Mouse (Mus musculus) MEL (cell line): Measurements from ENCODE around the gene Dmpk. TPM values are rescaled to one million over a fixed set of nuclear protein-coding genes. Genes with fewer than 3 reads are reported as not detected.

Experiments
- DNase-seq: peaks from one replicate; pipeline ENCODE4 v3.0.0; 2011; ENCODE audit warnings: low read depth, low spot score
- H3K27ac ChIP-seq: 2 replicates; pipeline ENCODE4 v1.5.1; 2012; ENCODE audit warnings: low read depth, mild to moderate bottlenecking, control low read depth, low read length, moderate library complexity; ENCODE audit not compliant: control insufficient read depth
- H3K27me3 ChIP-seq, 2 experiments: fragments of 150-350 bp in 1 of 2; sonication (generic) in 1 of 2; 2 replicates each; pipeline ENCODE4 v1.6.1; 2012; ENCODE audit warnings: low read length in 2 of 2, mild to moderate bottlenecking in 2 of 2, improper control_type of control experiment in 1 of 2, moderate library complexity in 1 of 2; ENCODE audit not compliant: insufficient read depth in 2 of 2, control insufficient read depth in 1 of 2
- H3K36me3 ChIP-seq, 2 experiments: 2 replicates each; pipeline ENCODE4 v1.6.1; 2012 to 2014; ENCODE audit warnings: low read length in 2 of 2, improper control_type of control experiment in 1 of 2, inconsistent platforms in 1 of 2, mild to moderate bottlenecking in 1 of 2; ENCODE audit not compliant: insufficient read depth in 2 of 2, control insufficient read depth in 1 of 2
- H3K4me1 ChIP-seq, 2 experiments: fragments of 150-350 bp in 1 of 2; sonication (generic) in 1 of 2; 2 replicates each; pipeline ENCODE4 v1.6.1; 2012; ENCODE audit warnings: low read length in 2 of 2, improper control_type of control experiment in 1 of 2, mild to moderate bottlenecking in 1 of 2; ENCODE audit not compliant: insufficient read depth in 2 of 2, control insufficient read depth in 1 of 2
- H3K4me3 ChIP-seq, 2 experiments: fragments of 150-350 bp in 1 of 2; sonication (generic) in 1 of 2; 2 replicates each; pipeline ENCODE4 v1.5.1; 2012; ENCODE audit warnings: low read depth in 2 of 2, low read length in 2 of 2, mild to moderate bottlenecking in 2 of 2, moderate library complexity in 2 of 2, control low read depth in 1 of 2, improper control_type of control experiment in 1 of 2; ENCODE audit not compliant: control insufficient read depth in 1 of 2, insufficient read depth in 1 of 2
- H3K79me2 ChIP-seq: 2 replicates; pipeline ENCODE4 v1.6.1; 2012; ENCODE audit warnings: mild to moderate bottlenecking, low read length, moderate library complexity; ENCODE audit not compliant: control insufficient read depth, poor library complexity, insufficient read depth
- H3K9ac ChIP-seq: 2 replicates; pipeline ENCODE4 v1.6.1; 2012; ENCODE audit warnings: low read depth, mild to moderate bottlenecking, control low read depth, low read length, moderate library complexity; ENCODE audit not compliant: control insufficient read depth, poor library complexity, severe bottlenecking
- H3K9me3 ChIP-seq: fragments of 150-350 bp; sonication (generic); replicated peaks from 2 replicates; pipeline ENCODE4 v1.6.1; 2012; ENCODE audit warnings: mild to moderate bottlenecking, low read length, improper control_type of control experiment, moderate library complexity; ENCODE audit not compliant: insufficient read depth
- CHD2 ChIP-seq: IDR thresholded peaks from 2 replicates; pipeline ENCODE4 v1.6.1; 2011; ENCODE audit warnings: low read length, improper control_type of control experiment
- E2F4 ChIP-seq: IDR thresholded peaks from 2 replicates; pipeline ENCODE4 v1.6.1; 2011; ENCODE audit warnings: low read depth, low read length, improper control_type of control experiment, borderline replicate concordance
- ELF1 ChIP-seq: IDR thresholded peaks from 2 replicates; pipeline ENCODE4 v1.6.1; 2014; ENCODE audit warnings: low read depth, mild to moderate bottlenecking, inconsistent platforms, low read length, improper control_type of control experiment, moderate library complexity
- GABPA ChIP-seq: IDR thresholded peaks from 2 replicates; pipeline ENCODE4 v1.6.1; 2012; ENCODE audit warnings: low read depth, mild to moderate bottlenecking, inconsistent platforms, low read length, improper control_type of control experiment, moderate library complexity
- MAZ ChIP-seq: IDR thresholded peaks from 2 replicates; pipeline ENCODE4 v1.6.1; 2012; ENCODE audit warnings: low read depth, mild to moderate bottlenecking, inconsistent platforms, low read length, improper control_type of control experiment
- MEF2A ChIP-seq: IDR thresholded peaks from 2 replicates; pipeline ENCODE4 v1.6.1; 2014; ENCODE audit warnings: low read depth, mild to moderate bottlenecking, inconsistent platforms, low read length, improper control_type of control experiment; ENCODE audit not compliant: poor library complexity, insufficient replicate concordance, severe bottlenecking; ENCODE audit errors: extremely low read depth
- NRF1 ChIP-seq: IDR thresholded peaks from 2 replicates; pipeline ENCODE4 v1.6.1; 2014; ENCODE audit warnings: low read depth, mild to moderate bottlenecking, inconsistent platforms, low read length, improper control_type of control experiment, moderate library complexity; ENCODE audit not compliant: poor library complexity, insufficient read depth, severe bottlenecking
- POLR2A ChIP-seq, 2 experiments: IDR thresholded peaks; 2 replicates each; pipeline ENCODE4 v1.6.1; 2011 to 2012; ENCODE audit warnings: low read length in 2 of 2, mild to moderate bottlenecking in 2 of 2, control low read depth in 1 of 2, improper control_type of control experiment in 1 of 2, low read depth in 1 of 2, moderate library complexity in 1 of 2; ENCODE audit not compliant: control insufficient read depth in 1 of 2, insufficient read depth in 1 of 2, poor library complexity in 1 of 2
- TAL1 ChIP-seq: IDR thresholded peaks from 2 replicates; pipeline ENCODE4 v1.6.1; 2012; ENCODE audit warnings: mild to moderate bottlenecking, inconsistent platforms, low read length, moderate library complexity, mixed read lengths
- TCF12 ChIP-seq: IDR thresholded peaks from 2 replicates; pipeline ENCODE4 v1.6.1; 2014; ENCODE audit warnings: low read depth, mild to moderate bottlenecking, inconsistent platforms, low read length, improper control_type of control experiment, moderate library complexity
- ZKSCAN1 ChIP-seq: IDR thresholded peaks from 2 replicates; pipeline ENCODE4 v1.6.1; 2012; ENCODE audit warnings: low read depth, mild to moderate bottlenecking, inconsistent platforms, low read length, improper control_type of control experiment, moderate library complexity
- polyA plus RNA-seq, 2 experiments: library from polyadenylated mRNA; stranded (reverse) in 1 of 2; unstranded in 1 of 2; fragments of >175 nt in 1 of 2; fragments of >200 nt in 1 of 2; gene quantifications; 2 replicates each; pipeline versions ENCODE4 v1.2.1 to v1.2.4; 2012; ENCODE audit warnings: low replicate concordance in 2 of 2, low read depth in 1 of 2; ENCODE audit not compliant: insufficient read length in 2 of 2, insufficient read depth in 1 of 2, missing spikeins in 1 of 2
- total RNA-seq: library from RNA; depleted of rRNA; stranded (reverse); fragments of 300-350 nt; gene quantifications from 2 replicates; pipeline ENCODE4 v1.2.3, GENCODE M21; 2012

Dmpk gene
- total and polyA plus RNA-seq, 3 experiments, result 5.4 to 29.3 TPM; not detected in 1

DNA sequence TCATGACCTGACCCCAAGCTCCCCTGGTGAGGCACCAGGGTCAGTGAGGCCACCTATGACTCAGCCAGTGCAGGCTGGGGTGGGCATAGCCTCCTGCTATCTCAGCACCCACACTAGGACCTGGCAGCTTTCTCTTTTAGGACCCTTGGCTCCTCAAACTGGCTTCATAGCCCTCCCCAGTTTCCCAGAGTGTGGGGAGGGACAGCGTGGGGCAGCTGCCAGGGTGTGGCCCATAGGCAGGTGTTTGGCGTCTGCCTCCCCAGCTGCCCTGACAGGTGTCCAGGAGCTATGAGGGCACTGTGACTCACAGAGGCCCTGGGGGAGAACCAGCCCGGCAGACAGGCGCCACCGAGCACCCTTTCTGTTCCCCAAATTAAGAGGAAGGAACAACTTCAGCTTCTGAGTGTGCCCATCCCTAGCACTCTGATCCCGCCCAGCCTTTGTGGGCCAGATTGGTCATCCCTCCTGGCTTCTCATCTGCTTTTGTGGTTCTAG, 675 bp downstream of the Dmpk start:
- H3K4me1 ChIP-seq, result peaks cover 5 to 14% of the 10 kb centered on the region in 2 experiments
- TF ChIP-seq TCF12, result 0 out of 2 replicates have a peak, but pooled peaks have one; percentile 16
- TF ChIP-seq ELF1, result no peak
- TF ChIP-seq ZKSCAN1, result no peak
- no peak for TF ChIP-seq MEF2A
- TF ChIP-seq CHD2, result no peak
- TF ChIP-seq GABPA, result no peak
- no peak for TF ChIP-seq E2F4
- no peak for TF ChIP-seq NRF1
- TF ChIP-seq, all 39 proteins: peak for 1
- Histone ChIP-seq H3K27ac (no peak overlapping the region), H3K9me3 (no peaks in the 10 kb centered on the region), H3K79me2 (no peaks in the 10 kb centered on the region), H3K4me3 (no peak overlapping the region), H3K36me3 (peaks cover 0 to 8% of the 10 kb centered on the region in 2 experiments; a peak in 2 of 4 replicates), H3K9ac (no peak overlapping the region), H3K27me3 (no peaks in the 10 kb centered on the region)
- peak; percentile 57 for DNase-seq

DNA sequence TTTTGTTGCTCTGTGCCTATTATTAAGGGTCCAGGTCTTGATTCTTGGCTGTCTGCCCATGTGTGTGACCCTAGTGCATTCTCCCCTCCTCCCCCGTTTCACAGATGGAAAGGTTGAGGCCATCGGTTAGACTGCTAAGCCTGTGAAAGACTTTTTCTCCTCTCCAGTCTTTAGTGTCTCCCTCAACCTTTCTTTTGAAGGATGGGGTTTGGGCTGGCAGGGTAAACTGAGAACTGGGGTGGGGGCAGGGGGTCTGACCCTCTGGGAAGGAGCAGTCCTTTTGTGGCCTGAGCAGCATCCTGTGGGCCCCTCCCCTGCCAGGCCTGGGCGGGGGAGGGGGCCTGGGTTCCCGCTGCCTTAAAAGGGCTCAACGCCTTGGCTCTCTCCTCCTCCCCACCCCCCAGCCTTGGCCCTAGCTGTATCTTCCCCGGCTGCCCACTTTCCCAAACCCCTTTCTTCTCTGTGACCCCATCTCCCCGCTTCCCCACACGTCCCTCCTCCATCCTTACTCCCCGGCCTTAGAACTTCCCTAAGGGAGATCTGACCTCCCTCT, 1.3 kb downstream of the Dmpk start:
- Histone ChIP-seq H3K27me3 (no peaks in the 10 kb centered on the region), H3K4me1 (peaks cover 5 to 14% of the 10 kb centered on the region in 2 experiments), H3K79me2 (no peaks in the 10 kb centered on the region), H3K4me3 (no peak overlapping the region), H3K9me3 (no peaks in the 10 kb centered on the region), H3K36me3 (peaks cover 0 to 8% of the 10 kb centered on the region in 2 experiments; a peak in 2 of 4 replicates), H3K9ac (no peak overlapping the region), H3K27ac (no peak overlapping the region)
- DNase-seq, result no peak
- no peak for TF ChIP-seq TAL1

DNA sequence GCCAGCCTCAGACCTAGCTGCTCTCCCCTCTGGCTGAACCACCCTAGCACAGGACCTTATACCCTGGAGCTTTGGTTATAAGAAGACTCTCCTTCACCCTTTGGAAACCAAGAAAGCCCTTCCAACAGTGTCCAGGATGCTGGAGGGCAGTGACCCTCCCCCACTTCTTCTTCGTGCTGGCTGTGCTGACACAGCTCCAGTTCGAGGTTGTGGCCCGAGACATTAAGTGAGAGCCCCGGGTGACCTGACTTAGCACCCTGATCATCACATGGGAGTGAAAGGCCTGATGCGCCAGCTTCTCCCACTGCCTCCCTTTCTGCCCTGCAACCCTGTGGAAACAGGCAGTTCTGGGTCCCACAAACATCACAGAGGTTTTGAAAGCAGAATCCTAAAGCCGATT, 1.8 kb downstream of the Dmpk start:
- peaks cover 0 to 8% of the 10 kb centered on the region in 2 experiments; a peak in 2 of 4 replicates for H3K36me3 ChIP-seq
- no peak overlapping the region for H3K27ac ChIP-seq
- H3K9me3 ChIP-seq, result no peaks in the 10 kb centered on the region
- H3K4me3 ChIP-seq, result no peak overlapping the region
- no peak overlapping the region for H3K9ac ChIP-seq
- H3K4me1 ChIP-seq, result peaks cover 5 to 14% of the 10 kb centered on the region in 2 experiments
- H3K27me3 ChIP-seq, result no peaks in the 10 kb centered on the region
- TF ChIP-seq MAZ (0 out of 2 replicates have a peak, but pooled peaks have one; percentile 22), POLR2A (IDR thresholded peaks at IDR 0.05; ENCODE audit: control insufficient read depth in 1 of 2, insufficient read depth in 1 of 2, low read depth in 1 of 2, low read length in 2 of 2, poor library complexity in 1 of 2) (no peak)
- TF ChIP-seq, all 39 proteins: peak for 1
- DNase-seq, result no peak
- no peaks in the 10 kb centered on the region for H3K79me2 ChIP-seq
